8 mouse cellular contexts compared by ENCODE assay signal in the genomic region with DNA sequence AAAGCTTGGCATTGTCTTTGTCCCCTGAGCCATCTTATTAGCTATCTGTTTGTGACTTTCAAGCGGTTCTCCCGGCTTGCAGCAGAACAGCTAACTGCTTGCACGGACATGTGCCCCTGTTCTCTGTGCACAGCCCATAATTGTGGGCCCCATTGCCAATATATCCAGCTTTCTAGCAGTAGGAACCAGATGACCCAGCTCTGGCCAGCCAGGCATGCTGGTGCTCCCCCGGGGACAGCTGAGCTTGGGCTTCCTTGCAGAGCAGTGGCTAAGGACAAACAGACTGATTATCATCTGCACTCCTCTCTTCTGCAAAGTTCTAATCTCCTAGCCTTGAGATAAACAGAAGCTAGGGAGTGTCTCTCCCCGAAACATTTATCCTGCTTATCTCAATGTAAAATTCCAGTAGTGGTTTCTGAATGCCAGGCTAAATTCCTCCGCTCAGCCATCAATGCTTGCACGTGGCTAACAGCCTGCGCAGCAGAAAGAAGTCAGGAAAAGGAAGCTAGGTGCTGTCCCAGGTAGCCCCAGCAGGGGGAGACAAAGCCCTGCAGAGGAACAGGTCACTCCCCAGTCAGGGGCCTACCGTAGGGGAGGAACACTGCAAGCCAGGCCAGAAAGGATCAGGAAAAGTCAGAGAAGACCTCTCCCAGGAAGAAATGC. TPM values are rescaled to one million over a fixed set of nuclear protein-coding genes. Genes with fewer than 3 reads are reported as not detected.
A peak's percentile ranks its signal among the peaks of the same experiment; 100 is the strongest.
DNase-seq lines count a peak whose midpoint lies in the region; ATAC-seq lines count a peak whose summit lies in the region.

No protein-coding gene starts in this region.

- no peaks in the 10 kb centered on the region for H3K36me3 ChIP-seq in hindbrain, embryonic 13.5 days
- H3K36me3 ChIP-seq in macrophage (ENCODE audit: inconsistent target) = no peaks in the 10 kb centered on the region

- peak; percentile 71 for ATAC-seq in hindbrain, embryonic 13.5 days (ENCODE audit: low FRiP score)

- no peaks in the 10 kb centered on the region for H3K9me3 ChIP-seq in hindbrain, embryonic 13.5 days

- DNase-seq in Muller cell, postnatal 12 days (ENCODE audit: inconsistent ontology term) = peak; percentile 97
- peak; percentile 78 for DNase-seq in cerebellum, adult 9-11 months
- DNase-seq in frontal cortex, postnatal 14 days (ENCODE audit: low spot score in 2 of 2) = peak; percentile 80 to 97
- peak; percentile 98 to 99 for DNase-seq in layer of hippocampus, postnatal 25 days (ENCODE audit: extremely low spot score in 1 of 2, low spot score in 1 of 2)
- DNase-seq in retina, postnatal 7 days (ENCODE audit: low read depth, low spot score) = peak; percentile 81
- DNase-seq in urinary bladder, adult 2 months (ENCODE audit: low spot score) = peak; percentile 92

- no peaks in the 10 kb centered on the region for H3K79me2 ChIP-seq in macrophage (ENCODE audit: inconsistent target)

- H3K4me1 ChIP-seq in hindbrain, embryonic 13.5 days (replicated peaks) = peaks cover 41% of the 10 kb centered on the region

- H3K9ac ChIP-seq in hindbrain, embryonic 13.5 days = no peak overlapping the region

- H3K27ac ChIP-seq in hindbrain, embryonic 13.5 days = no peak overlapping the region
- H3K27ac ChIP-seq in macrophage = peak overlapping the region; percentile 89

- H3K4me2 ChIP-seq in hindbrain, embryonic 13.5 days = 0 out of 2 replicates have a peak overlapping the region, but pooled peaks have one; percentile 4

- H3K27me3 ChIP-seq in hindbrain, embryonic 13.5 days = peaks cover 28% of the 10 kb centered on the region; the same call in 1 of the 2 replicates

- WGBS in hindbrain, embryonic 13.5 days = 18% methylated on average over 9 of the region's 9 CpGs
- 34% methylated on average over 9 of the region's 9 CpGs for WGBS in macrophage (ENCODE audit: missing documents)

- no peak overlapping the region for H3K4me3 ChIP-seq in hindbrain, embryonic 13.5 days
- H3K4me3 ChIP-seq in macrophage (ENCODE audit: inconsistent target) = no peak overlapping the region

RNA-seq across cellular contexts. Expression of a gene that starts 3.6 kb away (rescaled TPM):
- polyA plus RNA-seq in hindbrain, embryonic 13.5 days (2015; fragmentation: Nextera tagmentation; extraction: Ambion mirVana) = 0.25 and 0.55 TPM in 2 replicates
- total RNA-seq in layer of hippocampus, postnatal 25 days (2021) = not detected
- total RNA-seq in macrophage (2018; cell fraction: chromatin; rRNA removed) = not detected
- total RNA-seq in macrophage (2018; cell fraction: cytosol; rRNA removed) = under 1 TPM in 5 of 26 experiments, not detected in 21; 0.05 to 0.18 (median 0.17) TPM
- under 1 TPM in 1 of 26 experiments, not detected in 25; 0.89 TPM for total RNA-seq in macrophage (2018; cell fraction: nucleus; rRNA removed)
- not detected in 3 replicates for polyA plus RNA-seq in macrophage (2018)
- 4.2 and 6.0 TPM in 2 replicates for polyA plus RNA-seq in urinary bladder, adult 2 months (2012; rRNA removed)

RNA-seq across cellular contexts. Expression of a gene that starts 20.1 kb away (rescaled TPM):
- polyA plus RNA-seq in hindbrain, embryonic 13.5 days (2015; fragmentation: Nextera tagmentation; extraction: Ambion mirVana) = not detected in 2 replicates
- not detected for total RNA-seq in layer of hippocampus, postnatal 25 days (2021)
- total RNA-seq in macrophage (2018; cell fraction: chromatin; rRNA removed) = not detected
- total RNA-seq in macrophage (2018; cell fraction: cytosol; rRNA removed) = not detected
- total RNA-seq in macrophage (2018; cell fraction: nucleus; rRNA removed) = not detected
- polyA plus RNA-seq in macrophage (2018) = not detected in 3 replicates
- not detected in 2 replicates for polyA plus RNA-seq in urinary bladder, adult 2 months (2012; rRNA removed)

RNA-seq across cellular contexts. Expression of a gene that starts 25.5 kb away (rescaled TPM):
- 35.5 and 39.1 TPM in 2 replicates for polyA plus RNA-seq in hindbrain, embryonic 13.5 days (2015; fragmentation: Nextera tagmentation; extraction: Ambion mirVana)
- total RNA-seq in layer of hippocampus, postnatal 25 days (2021) = 10 to 100 TPM; 64.0 to 74.4 TPM
- total RNA-seq in macrophage (2018; cell fraction: chromatin; rRNA removed) = 1,000 to 10,000 TPM in 1 of 26 experiments, 100 to 1,000 TPM in 24, 10 to 100 TPM in 1; 83.2 to 1,087 (median 200) TPM
- total RNA-seq in macrophage (2018; cell fraction: cytosol; rRNA removed) = 100 to 1,000 TPM in 5 of 26 experiments, 10 to 100 TPM in 21; 53.9 to 309 (median 75.0) TPM
- 100 to 1,000 TPM in 19 of 26 experiments, 10 to 100 TPM in 7; 79.7 to 456 (median 123) TPM for total RNA-seq in macrophage (2018; cell fraction: nucleus; rRNA removed)
- 58.8 to 94.9 TPM (median 88.9 TPM) in 3 replicates for polyA plus RNA-seq in macrophage (2018)
- polyA plus RNA-seq in urinary bladder, adult 2 months (2012; rRNA removed) = 125 and 127 TPM in 2 replicates

RNA-seq across cellular contexts. Expression of a gene that starts 58.2 kb away (rescaled TPM):
- polyA plus RNA-seq in hindbrain, embryonic 13.5 days (2015; fragmentation: Nextera tagmentation; extraction: Ambion mirVana) = 0.04 and 0.17 TPM in 2 replicates
- 1 to 10 TPM in 1 of 2 experiments, under 1 TPM in 1; 0.49 to 1.0 TPM for total RNA-seq in layer of hippocampus, postnatal 25 days (2021)
- total RNA-seq in macrophage (2018; cell fraction: chromatin; rRNA removed) = 1 to 10 TPM in 4 of 26 experiments, under 1 TPM in 10, not detected in 12; 0.17 to 1.8 (median 0.60) TPM
- total RNA-seq in macrophage (2018; cell fraction: cytosol; rRNA removed) = under 1 TPM; 0.04 to 0.29 (median 0.14) TPM
- 1 to 10 TPM in 1 of 26 experiments, under 1 TPM in 15, not detected in 10; 0.09 to 1.2 (median 0.29) TPM for total RNA-seq in macrophage (2018; cell fraction: nucleus; rRNA removed)
- polyA plus RNA-seq in macrophage (2018) = 0.11 to 0.16 TPM (median 0.12 TPM) in 3 replicates
- polyA plus RNA-seq in urinary bladder, adult 2 months (2012; rRNA removed) = 6.0 and 7.2 TPM in 2 replicates
